In genomic region chr5:137161853-137162252, GRCm38 (mm10) we compare ENCODE assay signal across 38 mouse cellular contexts. TPM values are rescaled to one million over a fixed set of nuclear protein-coding genes. Genes with fewer than 3 reads are reported as not detected.
"Had no signal": no experiment of that assay in that cellular context is flagged by ENCODE, and none has a peak within 500 bp of the region (broad histone marks: within the 10 kb centered on the region; RNA-seq: fewer than 3 reads in every experiment).

No protein-coding gene starts in this region.

- H3K4me2 ChIP-seq: embryonic facial prominence, embryonic 12.5 days; embryonic facial prominence, embryonic 13.5 days; embryonic facial prominence, embryonic 15.5 days; forebrain, embryonic 12.5 days; forebrain, embryonic 13.5 days; forebrain, embryonic 15.5 days had no signal

- H3K9me3 ChIP-seq: embryonic facial prominence, embryonic 15.5 days; forebrain, embryonic 15.5 days had no signal

- ATAC-seq: forebrain, embryonic 13.5 days; forebrain, embryonic 14.5 days; forebrain, embryonic 15.5 days; forebrain, embryonic 16.5 days; forebrain, postnatal 0 days had no signal

- H3K27me3 ChIP-seq: embryonic facial prominence, embryonic 12.5 days; embryonic facial prominence, embryonic 13.5 days; embryonic facial prominence, embryonic 15.5 days; forebrain, embryonic 12.5 days; forebrain, embryonic 13.5 days; forebrain, embryonic 15.5 days had no signal

- DNase-seq: cerebellum, adult 18-20 months; cerebellum, adult 2 months; cerebellum, adult 8-10 months; cerebellum, adult 9-10 months; cerebellum, adult 9-11 months; cerebellum, postnatal 10 days; cerebellum, postnatal 14 days; cerebellum, postnatal 25 days; cerebellum, postnatal 36 days; embryo, embryonic 11 days; forebrain, postnatal 0 days; gastrocnemius, adult 2 months; gastrocnemius, postnatal 10 days; gastrocnemius, postnatal 14 days; gastrocnemius, postnatal 25 days; gastrocnemius, postnatal 36 days; heart, adult 18-20 months had no signal

- H3K4me3 ChIP-seq: embryonic facial prominence, embryonic 10.5 days; embryonic facial prominence, embryonic 12.5 days; embryonic facial prominence, embryonic 13.5 days; embryonic facial prominence, embryonic 15.5 days; erythroblast, embryonic 14.5 days; forebrain, embryonic 10.5 days; forebrain, embryonic 12.5 days; forebrain, embryonic 13.5 days; forebrain, embryonic 15.5 days; gastrocnemius, adult 2 months had no signal

- H3K27ac ChIP-seq: embryonic facial prominence, embryonic 10.5 days; embryonic facial prominence, embryonic 12.5 days; embryonic facial prominence, embryonic 13.5 days; embryonic facial prominence, embryonic 15.5 days; forebrain, embryonic 10.5 days; forebrain, embryonic 12.5 days; forebrain, embryonic 13.5 days; forebrain, embryonic 15.5 days; gastrocnemius, adult 2 months had no signal

- H3K9ac ChIP-seq: embryonic facial prominence, embryonic 12.5 days; embryonic facial prominence, embryonic 13.5 days; embryonic facial prominence, embryonic 15.5 days; forebrain, embryonic 12.5 days; forebrain, embryonic 13.5 days; forebrain, embryonic 15.5 days; forebrain, postnatal 0 days had no signal

- H3K4me1 ChIP-seq: embryonic facial prominence, embryonic 10.5 days; embryonic facial prominence, embryonic 12.5 days; embryonic facial prominence, embryonic 13.5 days; embryonic facial prominence, embryonic 15.5 days; forebrain, embryonic 10.5 days; forebrain, embryonic 12.5 days; forebrain, embryonic 13.5 days; forebrain, embryonic 15.5 days had no signal

- H3K36me3 ChIP-seq: embryonic facial prominence, embryonic 10.5 days; embryonic facial prominence, embryonic 12.5 days; embryonic facial prominence, embryonic 13.5 days; embryonic facial prominence, embryonic 15.5 days; forebrain, embryonic 10.5 days; forebrain, embryonic 12.5 days; forebrain, embryonic 15.5 days had no signal

RNA-seq across cellular contexts. Expression of gene Muc3, which starts 12.7 kb away (rescaled TPM):
- total RNA-seq: common myeloid progenitor, adult 5-6 weeks; forebrain, postnatal 0 days; gastrocnemius, adult 18-20 months; gastrocnemius, adult 2 months; gastrocnemius, adult 8-10 months; gastrocnemius, postnatal 10 days; gastrocnemius, postnatal 14 days; gastrocnemius, postnatal 25 days; gastrocnemius, postnatal 36 days; gastrocnemius, postnatal 4 days; granulocyte monocyte progenitor cell, adult 5-6 weeks; heart, adult 18-20 months; heart, adult 8-10 months had no signal
- polyA plus RNA-seq: cerebellum, adult 2 months; cortical plate, adult 2 months; embryonic facial prominence, embryonic 10.5 days; embryonic facial prominence, embryonic 11.5 days; embryonic facial prominence, embryonic 12.5 days; embryonic facial prominence, embryonic 13.5 days; embryonic facial prominence, embryonic 14.5 days; embryonic facial prominence, embryonic 15.5 days; erythroblast, embryonic 14.5 days; forebrain, embryonic 10.5 days; forebrain, embryonic 11.5 days; forebrain, embryonic 12.5 days; forebrain, embryonic 13.5 days; forebrain, embryonic 14.5 days; forebrain, embryonic 15.5 days; forebrain, embryonic 16.5 days; forebrain, postnatal 0 days had no signal

RNA-seq across cellular contexts. Expression of gene Muc3a, which starts 50.3 kb away (rescaled TPM):
- polyA plus RNA-seq: embryonic facial prominence, embryonic 10.5 days; embryonic facial prominence, embryonic 11.5 days; embryonic facial prominence, embryonic 13.5 days; erythroblast, embryonic 14.5 days; forebrain, embryonic 10.5 days; forebrain, embryonic 11.5 days; forebrain, embryonic 12.5 days; forebrain, embryonic 13.5 days; forebrain, embryonic 15.5 days; forebrain, embryonic 16.5 days had no signal
